Mouse (Mus musculus): ENCODE results near the gene Rpl5. TPM values are rescaled to one million over a fixed set of nuclear protein-coding genes. Genes with fewer than 3 reads are reported as not detected.

The Rpl5 gene
- polyA plus RNA-seq (2014; fragmentation: Illumina TruSeq; extraction: RNeasy Lipid Tissue Mini Kit (QIAGEN cat#74804)): 1,557 TPM

DNA sequence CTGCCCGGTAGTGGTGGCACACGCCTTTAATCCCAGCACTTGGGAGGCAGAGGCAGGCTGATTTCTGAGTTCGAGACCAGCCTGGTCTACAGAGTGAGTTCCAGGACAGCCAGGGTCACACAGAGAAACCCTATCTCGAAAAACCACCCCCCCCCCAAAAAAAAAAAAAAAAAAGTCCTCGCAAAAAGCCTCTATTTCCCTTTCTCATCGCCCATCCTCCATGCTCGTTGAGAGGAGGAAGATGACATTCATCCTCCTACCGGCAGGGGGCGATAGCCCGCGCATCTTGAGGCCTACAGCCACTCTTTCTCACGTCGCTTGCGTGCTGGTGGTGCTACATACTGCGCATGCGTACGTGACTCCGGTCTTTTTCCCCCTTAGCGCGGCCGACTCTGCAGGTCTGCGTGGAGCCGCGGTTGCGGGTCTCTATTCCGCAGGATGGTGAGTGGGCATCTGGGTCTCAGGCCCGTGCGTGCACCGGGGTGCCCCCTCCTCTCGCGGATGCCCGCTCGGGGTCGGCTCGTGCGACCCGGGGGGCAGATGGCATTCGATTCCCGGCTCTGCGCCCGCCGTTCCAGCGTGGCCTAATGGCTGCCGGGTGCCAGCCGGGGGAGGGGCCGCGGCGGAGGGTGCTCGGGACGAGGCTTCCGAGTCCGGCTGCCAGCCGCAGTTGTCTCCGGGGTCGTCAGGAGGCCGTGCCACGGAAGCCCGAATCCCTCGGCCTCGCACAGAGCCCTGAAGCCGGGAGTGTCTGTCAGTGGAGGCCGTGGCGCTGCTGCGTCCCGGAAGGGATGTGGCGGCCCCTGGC, at the start of gene Rpl5:
Gene Rpl5 (plus strand): TSS at position 297 of the 808 bp plus-strand sequence.

DNA sequence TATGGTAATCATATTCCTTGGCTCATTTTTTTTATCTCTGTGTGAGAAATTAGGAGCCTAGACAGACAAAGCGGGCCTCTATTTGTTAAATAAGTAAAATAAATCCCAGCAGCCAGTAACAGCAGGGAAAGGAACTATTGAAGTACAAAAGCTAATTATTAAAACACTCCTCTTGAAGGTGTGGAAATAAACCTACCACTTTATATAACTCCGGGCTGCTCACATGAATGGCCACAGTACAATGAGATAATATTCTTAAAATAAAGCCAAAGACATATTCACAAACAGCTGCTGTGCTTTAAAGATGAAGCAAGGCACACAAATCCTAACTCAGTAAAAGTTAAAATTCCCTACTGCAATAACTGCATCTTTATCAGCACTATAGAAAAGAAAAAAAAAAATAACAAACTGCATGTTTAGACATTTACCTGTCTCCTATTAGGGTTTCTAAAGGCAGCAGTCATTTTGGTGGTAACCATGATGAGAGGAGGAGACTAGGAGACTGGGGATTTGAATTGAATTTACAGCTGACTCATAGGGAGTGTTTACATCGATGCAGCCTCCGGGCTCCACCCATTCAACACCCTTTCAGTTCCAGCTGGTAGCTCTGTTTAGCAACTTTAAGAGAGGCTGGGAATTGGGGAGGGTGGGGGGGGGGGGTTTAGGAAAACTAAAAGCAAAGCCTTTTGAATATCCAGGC, 25.6 kb upstream of the Rpl5 start, which contains the start of gene Evi5:
Gene Evi5 (minus strand): TSS at position 547 of the 700 bp plus-strand sequence.

Other genes starting within 250 kb of the Rpl5 start
- 0.29 TPM for gene Gfi1, start 174.5 kb upstream of the Rpl5 start, polyA plus RNA-seq (2014; fragmentation: Illumina TruSeq; extraction: RNeasy Lipid Tissue Mini Kit (QIAGEN cat#74804))
- gene Ube2d2b, start 70.4 kb upstream of the Rpl5 start, polyA plus RNA-seq (2014; fragmentation: Illumina TruSeq; extraction: RNeasy Lipid Tissue Mini Kit (QIAGEN cat#74804)): 0.46 TPM
- gene Evi5, start 25.4 kb upstream of the Rpl5 start, polyA plus RNA-seq (2014; fragmentation: Illumina TruSeq; extraction: RNeasy Lipid Tissue Mini Kit (QIAGEN cat#74804)): 223 TPM
- 75.7 TPM for gene Fam69a, start 86.6 kb downstream of the Rpl5 start, polyA plus RNA-seq (2014; fragmentation: Illumina TruSeq; extraction: RNeasy Lipid Tissue Mini Kit (QIAGEN cat#74804))
- gene Mtf2, start 165.2 kb downstream of the Rpl5 start, polyA plus RNA-seq (2014; fragmentation: Illumina TruSeq; extraction: RNeasy Lipid Tissue Mini Kit (QIAGEN cat#74804)): 109 TPM
- gene Tmed5, start 232.1 kb downstream of the Rpl5 start, polyA plus RNA-seq (2014; fragmentation: Illumina TruSeq; extraction: RNeasy Lipid Tissue Mini Kit (QIAGEN cat#74804)): 152 TPM
- 9.2 TPM for gene Ccdc18, start 232.4 kb downstream of the Rpl5 start, polyA plus RNA-seq (2014; fragmentation: Illumina TruSeq; extraction: RNeasy Lipid Tissue Mini Kit (QIAGEN cat#74804))

Measured in ovary, adult 10 weeks (tissue).